Mouse (Mus musculus) lung, adult 2 months (tissue): Measurements from ENCODE around the gene Zbtb49.

Experiments
- CTCF ChIP-seq: fragments of 200-500 bp; IDR thresholded peaks from 2 replicates; pipeline ENCODE4 v1.5.1; 2011; ENCODE audit warnings: mild to moderate bottlenecking, low read length, control low read depth; ENCODE audit not compliant: insufficient read depth
- POLR2A ChIP-seq: fragments of 200-500 bp; IDR thresholded peaks from 2 replicates; pipeline ENCODE4 v1.6.1; 2011; ENCODE audit warnings: low read depth, mild to moderate bottlenecking, control low read depth, low read length, borderline replicate concordance; ENCODE audit errors: extremely low read depth

GRCm38 (mm10) chr5:38258773-38259146, 38.5 kb upstream of the Zbtb49 start:
- TF ChIP-seq CTCF = no peak
- no peak for TF ChIP-seq POLR2A
